In genomic region chr19:18568828-18569430, GRCm38 (mm10) we compare ENCODE assay signal across 27 mouse cellular contexts.
A peak's percentile ranks its signal among the peaks of the same experiment; 100 is the strongest.
DNase-seq lines count a peak whose midpoint lies in the region; ATAC-seq and TF ChIP-seq lines count a peak whose summit lies in the region.
"Had no signal": no experiment of that assay in that cellular context is flagged by ENCODE, and none has a peak within 500 bp of the region (broad histone marks: within the 10 kb centered on the region; RNA-seq: fewer than 3 reads in every experiment).

No protein-coding gene starts in this region.

- H3K27me3 ChIP-seq in midbrain, embryonic 11.5 days (ENCODE audit: control insufficient read depth, insufficient read depth, low read length), result no peaks in the 10 kb centered on the region
- no peaks in the 10 kb centered on the region for H3K27me3 ChIP-seq in midbrain, postnatal 0 days (ENCODE audit: insufficient read depth, low read length)
- H3K27me3 ChIP-seq: embryonic facial prominence, embryonic 13.5 days; intestine, embryonic 15.5 days; liver, embryonic 13.5 days; megakaryocyte, embryonic 14.5 days; midbrain, embryonic 13.5 days; Patski had no signal

- peak; percentile 11 for DNase-seq in heart, adult 11 months
- DNase-seq in heart, postnatal 10 days, result no peak
- peak; percentile 61 for DNase-seq in midbrain, embryonic 11.5 days (ENCODE audit: low spot score, missing footprints)
- DNase-seq in midbrain, postnatal 0 days (ENCODE audit: low spot score), result no peak
- no peak for DNase-seq in lung, postnatal 36 days
- no peak for DNase-seq in kidney, postnatal 36 days
- DNase-seq: adrenal gland, postnatal 25 days; cerebellum, adult 9-10 months; gastrocnemius, adult 2 months; gastrocnemius, postnatal 36 days; kidney, adult 8-10 months; layer of hippocampus, adult 9-11 months; liver, embryonic 13.5 days; lung, embryonic 14.5 days; lung, postnatal 14 days; right cerebral cortex, adult 18-20 months; spleen, adult 18-20 months; thymus, postnatal 14 days had no signal

- intact Hi-C loops in heart, postnatal 10 days (cut with DNase I), result no loop called here

- no peaks in the 10 kb centered on the region for H3K36me3 ChIP-seq in midbrain, embryonic 11.5 days (ENCODE audit: control insufficient read depth, insufficient read depth, low read length)
- H3K36me3 ChIP-seq in midbrain, postnatal 0 days (ENCODE audit: insufficient read depth, low read length), result no peaks in the 10 kb centered on the region
- H3K36me3 ChIP-seq: embryonic facial prominence, embryonic 13.5 days; intestine, embryonic 15.5 days; liver, embryonic 13.5 days; midbrain, embryonic 13.5 days had no signal

- H3K4me3 ChIP-seq in midbrain, embryonic 11.5 days (ENCODE audit: low read depth, low read length), result no peak overlapping the region
- no peak overlapping the region for H3K4me3 ChIP-seq in midbrain, postnatal 0 days (ENCODE audit: low read depth, low read length)
- H3K4me3 ChIP-seq: embryonic facial prominence, embryonic 13.5 days; gastrocnemius, adult 2 months; intestine, embryonic 15.5 days; liver, embryonic 13.5 days; megakaryocyte, embryonic 14.5 days; midbrain, embryonic 13.5 days had no signal

- H3K9me3 ChIP-seq in midbrain, embryonic 11.5 days (ENCODE audit: control insufficient read depth, low read length), result no peaks in the 10 kb centered on the region
- no peaks in the 10 kb centered on the region for H3K9me3 ChIP-seq in midbrain, postnatal 0 days (ENCODE audit: low read length)
- H3K9me3 ChIP-seq: embryonic facial prominence, embryonic 13.5 days; intestine, embryonic 15.5 days; liver, embryonic 13.5 days; megakaryocyte, embryonic 14.5 days; midbrain, embryonic 13.5 days had no signal

- H3K27ac ChIP-seq in midbrain, embryonic 11.5 days (ENCODE audit: low read depth, low read length), result no peak overlapping the region
- H3K27ac ChIP-seq in midbrain, postnatal 0 days (ENCODE audit: low read depth, low read length), result no peak overlapping the region
- H3K27ac ChIP-seq: embryonic facial prominence, embryonic 13.5 days; gastrocnemius, adult 2 months; intestine, embryonic 15.5 days; kidney, postnatal 0 days; liver, embryonic 13.5 days; midbrain, embryonic 13.5 days had no signal

- H3K9ac ChIP-seq in midbrain, embryonic 11.5 days (ENCODE audit: low read length), result no peak overlapping the region
- no peak overlapping the region for H3K9ac ChIP-seq in midbrain, postnatal 0 days (replicated peaks; ENCODE audit: low read length, poor library complexity, severe bottlenecking)
- H3K9ac ChIP-seq: embryonic facial prominence, embryonic 13.5 days; intestine, embryonic 15.5 days; liver, embryonic 13.5 days; lung, embryonic 14.5 days; midbrain, embryonic 13.5 days had no signal

- no peak overlapping the region for H3K4me2 ChIP-seq in midbrain, embryonic 11.5 days
- H3K4me2 ChIP-seq in midbrain, postnatal 0 days (ENCODE audit: low read depth, low read length, poor library complexity, severe bottlenecking), result no peak overlapping the region
- H3K4me2 ChIP-seq: embryonic facial prominence, embryonic 13.5 days; intestine, embryonic 15.5 days; liver, embryonic 13.5 days; lung, embryonic 14.5 days; midbrain, embryonic 13.5 days had no signal

- WGBS in midbrain, embryonic 11.5 days, result 85% methylated on average over 3 of the region's 3 CpGs
- WGBS in midbrain, postnatal 0 days, result 93% methylated on average over 3 of the region's 3 CpGs

- no peak for TF ChIP-seq CTCF in midbrain, postnatal 0 days (IDR thresholded peaks at IDR 0.05)

- no peaks in the 10 kb centered on the region; the same call in 1 of the 2 replicates for H3K4me1 ChIP-seq in midbrain, embryonic 11.5 days (ENCODE audit: control insufficient read depth, insufficient read depth, low read length)
- H3K4me1 ChIP-seq in midbrain, postnatal 0 days (ENCODE audit: insufficient read depth, low read length), result no peaks in the 10 kb centered on the region
- H3K4me1 ChIP-seq: embryonic facial prominence, embryonic 13.5 days; intestine, embryonic 15.5 days; liver, embryonic 13.5 days; megakaryocyte, embryonic 14.5 days; midbrain, embryonic 13.5 days had no signal

- no peak for ATAC-seq in midbrain, embryonic 11.5 days (ENCODE audit: low FRiP score)
- no peak for ATAC-seq in midbrain, postnatal 0 days (ENCODE audit: low FRiP score)
- ATAC-seq in granulocyte monocyte progenitor cell, adult 5-6 weeks (replicated peaks; ENCODE audit: poor library complexity, severe bottlenecking), result peak; percentile 83
- ATAC-seq: forebrain, embryonic 16.5 days; hindbrain, embryonic 16.5 days; intestine, embryonic 15.5 days; midbrain, embryonic 13.5 days; Patski had no signal

Comparison
In these comparisons a context has a peak if more than half of its experiments do, and no peak if none do; other contexts are left out.
1. DNase-seq: peak in heart, adult 11 months (single experiment) and midbrain, embryonic 11.5 days (single experiment); none in heart, postnatal 10 days (0 of 2), midbrain, postnatal 0 days (single experiment), lung, postnatal 36 days (single experiment) and kidney, postnatal 36 days (0 of 2).